Mouse (Mus musculus) liver, postnatal 0 days (tissue): ENCODE measurements around the gene Mgll.

Experiments
- CTCF ChIP-seq: sonication (generic); IDR thresholded peaks from 2 replicates; pipeline ENCODE4 v1.5.1; 2016; ENCODE audit warnings: antibody characterized with exemption, low read depth
- EP300 ChIP-seq: IDR thresholded peaks from 2 replicates; pipeline ENCODE4 v1.6.1; 2016; ENCODE audit warnings: antibody characterized with exemption, low read depth, mild to moderate bottlenecking

- TF ChIP-seq CTCF (no peak), EP300 (no peak)
Observed at GRCm38 (mm10) chr6:88810291-88810690, 86.1 kb downstream of the Mgll start.
